Mouse (Mus musculus) A20 (cell line): Measurements from ENCODE around the gene Ssr2.
"Not testable (repeated sequence)": the region's sequence is repeated elsewhere in the genome, so short reads cannot be mapped to it uniquely, and the experiment has no call there.

Source experiments
- DNase-seq: peaks from one replicate; pipeline ENCODE4 v3.0.0-alpha.2; 2011; ENCODE audit warnings: low read depth, low spot score

Ssr2 gene

GRCm38 (mm10) chr3:88596547-88596946 lies 20.9 kb downstream of the Ssr2 start:
- not testable (repeated sequence) for DNase-seq

DNA sequence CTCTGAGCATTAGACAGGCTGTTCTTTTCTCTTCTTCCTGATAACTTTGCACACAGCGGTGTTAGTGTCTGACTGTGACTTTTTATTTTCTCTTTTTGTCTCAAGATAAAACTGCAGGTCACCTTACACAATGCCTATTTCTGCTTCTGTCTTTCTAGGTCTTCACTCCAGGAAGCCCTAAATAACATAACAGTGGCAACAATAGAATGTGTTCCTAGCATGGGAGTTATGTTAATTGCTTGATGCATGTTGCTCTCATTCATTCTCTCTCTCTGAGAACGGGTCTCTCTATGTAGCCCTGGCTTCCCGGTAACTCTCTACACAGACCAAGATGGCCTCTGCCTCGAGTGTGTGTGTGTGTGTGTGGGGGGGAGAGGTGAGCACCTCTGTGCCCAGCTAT lies 26.8 kb downstream of the Ssr2 start:
- no peak for DNase-seq

GRCm38 (mm10) chr3:88603714-88604161 lies 28.1 kb downstream of the Ssr2 start:
- DNase-seq: peak; percentile 79

GRCm38 (mm10) chr3:88604863-88605262 lies 29.2 kb downstream of the Ssr2 start:
- DNase-seq: no peak

- not testable (repeated sequence) for DNase-seq
Measured at GRCm38 (mm10) chr3:88605666-88606065, 30.0 kb downstream of the Ssr2 start, which contains the start of gene Arhgef2. Arhgef2 (plus strand) TSS chr3:88605966.

- peak; percentile 87 for DNase-seq
Measured at GRCm38 (mm10) chr3:88607065-88607757, 31.5 kb downstream of the Ssr2 start.

GRCm38 (mm10) chr3:88607758-88608138 lies 32.1 kb downstream of the Ssr2 start:
- DNase-seq: no peak

- peak; percentile 48 for DNase-seq
Measured at GRCm38 (mm10) chr3:88609066-88609465, 33.4 kb downstream of the Ssr2 start.

DNA sequence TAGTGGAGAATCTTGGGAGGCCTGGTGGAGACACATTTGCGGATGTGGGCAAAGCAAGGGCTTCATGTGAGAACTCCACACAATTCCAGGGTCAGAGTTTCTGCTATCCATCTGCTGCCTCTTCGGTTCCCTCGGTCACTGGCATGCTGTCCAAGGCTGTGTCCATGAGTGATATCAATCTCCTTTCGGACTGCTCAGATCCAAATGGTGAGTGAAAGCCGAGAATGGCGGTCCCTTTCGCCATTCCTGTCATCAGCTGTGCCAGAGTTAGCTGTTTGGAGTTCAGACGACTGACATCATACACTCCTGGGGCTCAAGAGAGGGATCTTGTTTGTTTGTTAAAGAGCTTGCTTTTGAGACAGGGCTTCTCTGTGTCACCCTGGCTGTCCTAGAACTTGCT lies 38.7 kb downstream of the Ssr2 start:
- DNase-seq: no peak

DNA sequence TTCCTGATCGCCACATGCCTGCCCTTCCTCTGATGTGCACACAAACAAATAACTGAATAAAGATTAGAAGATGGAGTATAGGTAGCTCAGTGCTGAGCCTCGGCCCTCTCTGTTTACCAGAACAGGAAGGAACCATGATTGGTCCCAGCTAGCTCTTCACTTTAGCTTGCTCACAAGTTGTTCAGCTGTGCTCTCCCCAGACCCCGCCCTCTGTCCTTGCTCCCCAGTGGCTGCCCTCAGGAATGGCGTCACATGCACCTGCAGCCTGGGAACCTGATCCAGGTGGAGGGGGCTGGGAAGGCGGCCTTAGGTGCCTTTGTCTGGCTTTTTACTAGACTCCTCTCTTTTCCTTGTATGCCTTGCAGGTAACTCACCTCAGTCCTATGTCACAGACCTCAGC lies 39.4 kb downstream of the Ssr2 start:
- DNase-seq: no peak

GRCm38 (mm10) chr3:88615902-88616391 lies 40.3 kb downstream of the Ssr2 start:
- peak; percentile 79 for DNase-seq

GRCm38 (mm10) chr3:88616951-88617500 lies 41.4 kb downstream of the Ssr2 start:
- DNase-seq: no peak

DNA sequence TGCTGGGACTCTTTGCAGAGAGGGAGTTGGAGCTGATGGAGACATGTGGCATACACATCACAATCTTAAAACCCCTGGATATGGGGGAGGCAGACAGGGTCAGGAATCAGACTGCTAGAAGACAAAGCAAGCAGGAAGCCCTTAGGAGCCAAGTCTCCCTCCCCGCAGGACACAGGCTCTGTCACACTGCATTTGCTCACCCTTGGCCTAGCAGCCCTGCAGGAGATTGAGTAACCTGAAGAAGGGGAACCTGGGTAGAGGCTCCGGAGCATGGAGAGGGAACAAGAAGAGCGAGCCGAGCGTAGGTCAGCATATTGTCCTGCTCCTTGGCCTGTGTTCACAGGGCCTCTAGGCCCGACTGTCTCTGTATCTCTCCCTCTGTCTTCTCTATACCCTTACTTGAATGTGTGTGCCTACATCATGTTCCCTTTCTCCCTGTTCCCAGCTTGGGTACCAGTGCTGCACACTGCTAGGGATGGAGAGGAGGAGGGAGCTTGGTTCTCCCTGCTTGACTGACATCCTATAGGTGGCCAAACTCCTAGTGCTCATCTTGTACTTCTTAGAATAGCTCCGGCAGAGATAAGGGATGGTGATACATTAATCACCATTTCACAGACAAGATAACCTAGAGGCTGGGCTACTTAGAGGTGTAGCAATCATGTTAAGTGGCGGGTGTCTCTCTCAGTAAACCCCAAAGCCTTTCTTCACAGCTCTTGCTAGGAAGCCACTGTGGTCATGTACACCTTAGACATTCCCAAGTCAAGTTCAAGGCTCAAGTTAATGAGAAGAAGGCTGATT lies 42.6 kb downstream of the Ssr2 start:
- no peak for DNase-seq

- no peak for DNase-seq
Measured at GRCm38 (mm10) chr3:88619113-88620097, 43.7 kb downstream of the Ssr2 start.

DNA sequence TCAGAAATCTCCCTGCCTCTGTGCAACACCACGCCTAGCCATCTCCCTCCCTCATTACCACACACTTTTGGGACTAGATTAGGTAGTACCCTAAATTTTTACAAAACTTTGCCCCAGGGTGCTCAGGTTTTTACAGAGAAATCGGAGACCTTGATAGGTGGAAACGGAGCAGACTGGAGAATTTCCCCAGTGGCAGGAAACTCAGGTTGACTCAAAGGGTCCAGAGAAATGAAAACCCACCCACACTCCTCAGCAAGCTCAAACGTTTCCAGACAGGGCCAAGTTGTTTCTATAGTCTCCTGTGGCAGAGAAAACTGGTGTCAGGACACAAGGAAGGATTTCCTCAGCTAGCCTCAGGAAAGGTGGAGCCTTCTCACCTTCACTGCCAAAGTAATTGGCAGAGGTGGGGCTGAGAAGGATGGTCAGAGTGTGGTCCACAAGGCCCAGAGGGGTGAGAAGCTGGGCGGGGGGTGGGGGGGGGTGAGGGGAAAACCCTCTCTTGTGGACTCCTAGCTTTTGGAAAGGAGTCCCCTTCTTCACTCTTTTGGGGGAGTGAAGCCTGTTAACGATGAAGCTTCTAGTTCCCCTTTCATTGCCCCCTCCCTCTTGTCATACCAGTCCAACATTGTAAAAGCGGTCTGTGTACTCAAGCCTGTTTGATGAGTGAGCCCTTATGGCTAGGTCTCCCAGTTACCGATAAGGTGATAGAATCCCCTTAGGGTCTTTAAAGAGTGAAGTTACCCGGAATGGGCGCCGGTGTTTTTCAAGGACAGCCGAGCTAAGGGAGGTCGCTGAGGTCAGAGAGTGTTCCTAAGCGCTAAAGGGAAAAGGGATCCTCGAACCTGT lies 44.7 kb downstream of the Ssr2 start:
- no peak for DNase-seq

GRCm38 (mm10) chr3:88620992-88621536 lies 45.4 kb downstream of the Ssr2 start:
- DNase-seq: peak; percentile 92

GRCm38 (mm10) chr3:88621537-88622112 lies 45.9 kb downstream of the Ssr2 start:
- DNase-seq: peak; percentile 73

DNA sequence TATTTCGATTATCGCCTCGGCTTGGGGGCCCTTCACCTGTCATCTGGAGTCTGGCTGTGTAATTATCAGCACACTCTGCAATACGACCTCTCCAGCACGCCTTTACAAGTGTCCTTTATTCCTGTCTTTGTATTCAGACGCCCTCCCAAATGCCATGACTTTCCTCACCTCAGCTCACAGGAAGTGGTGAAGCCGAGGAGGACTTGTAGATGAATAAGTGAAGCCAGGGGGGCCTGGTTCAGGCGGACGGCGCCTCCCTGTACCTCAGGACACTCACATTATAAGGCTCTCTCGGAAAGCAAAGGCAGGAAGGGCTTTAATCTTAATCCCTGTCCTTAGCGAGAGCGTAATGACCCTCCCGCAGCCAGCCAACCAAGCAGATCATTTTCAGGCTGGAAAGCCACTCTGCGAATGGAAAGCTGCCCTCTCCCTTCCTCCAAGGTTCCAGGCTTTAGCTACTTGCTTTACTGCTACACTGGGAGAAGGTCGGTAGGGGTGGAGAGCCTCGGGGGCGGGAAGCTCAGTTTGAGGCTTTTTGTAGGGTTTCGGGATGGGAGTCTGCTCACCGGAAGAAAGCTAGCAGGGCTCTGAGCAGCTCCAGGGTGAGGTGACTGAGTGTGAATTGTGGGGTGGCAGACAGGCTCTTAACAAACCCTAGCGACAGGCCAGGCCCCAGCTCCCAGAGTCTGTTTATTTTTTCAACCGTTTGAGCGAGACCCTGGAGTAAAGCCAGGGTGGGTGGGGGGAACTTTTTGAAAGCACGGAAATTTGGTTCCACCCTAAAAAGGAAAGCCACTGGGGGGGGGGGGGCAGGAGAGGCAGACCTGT lies 46.7 kb downstream of the Ssr2 start:
- peak; percentile 59 for DNase-seq

DNA sequence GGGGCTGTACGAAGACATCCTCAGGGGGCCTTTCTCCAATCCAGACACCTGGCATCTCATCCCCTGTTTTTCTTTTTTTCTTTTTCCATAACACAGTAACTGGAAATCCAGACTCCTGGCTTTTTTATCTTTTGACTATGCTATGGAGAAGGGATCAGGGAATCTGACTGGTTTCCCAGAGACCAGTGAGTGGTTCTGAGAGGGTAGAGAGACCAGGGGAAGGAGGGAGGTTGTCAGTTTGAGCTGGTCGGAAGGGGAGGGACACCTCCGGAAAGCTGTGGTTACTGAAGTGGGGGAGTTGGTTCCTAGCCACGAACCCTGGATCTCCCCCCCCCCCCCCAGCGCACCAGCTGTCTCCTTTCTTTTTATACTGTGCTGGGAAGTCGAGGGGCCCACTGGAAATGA lies 47.3 kb downstream of the Ssr2 start:
- no peak for DNase-seq
